Mouse (Mus musculus) brain, embryonic 14.5 days (tissue): Measurements from ENCODE around the gene Lipe.

Experiments
- CTCF ChIP-seq: fragments of 200-500 bp; IDR thresholded peaks from 2 replicates; pipeline ENCODE4 v1.5.1; 2012; ENCODE audit warnings: inconsistent platforms, mild to moderate bottlenecking, moderate library complexity, borderline replicate concordance; ENCODE audit not compliant: insufficient read depth, insufficient read length; ENCODE audit errors: extremely low read depth
- POLR2A ChIP-seq: fragments of 200-500 bp; IDR thresholded peaks from 2 replicates; pipeline ENCODE4 v1.6.1; 2012; ENCODE audit warnings: mild to moderate bottlenecking, inconsistent platforms, borderline replicate concordance; ENCODE audit not compliant: poor library complexity, insufficient read depth, insufficient read length, severe bottlenecking; ENCODE audit errors: extremely low read depth

DNA sequence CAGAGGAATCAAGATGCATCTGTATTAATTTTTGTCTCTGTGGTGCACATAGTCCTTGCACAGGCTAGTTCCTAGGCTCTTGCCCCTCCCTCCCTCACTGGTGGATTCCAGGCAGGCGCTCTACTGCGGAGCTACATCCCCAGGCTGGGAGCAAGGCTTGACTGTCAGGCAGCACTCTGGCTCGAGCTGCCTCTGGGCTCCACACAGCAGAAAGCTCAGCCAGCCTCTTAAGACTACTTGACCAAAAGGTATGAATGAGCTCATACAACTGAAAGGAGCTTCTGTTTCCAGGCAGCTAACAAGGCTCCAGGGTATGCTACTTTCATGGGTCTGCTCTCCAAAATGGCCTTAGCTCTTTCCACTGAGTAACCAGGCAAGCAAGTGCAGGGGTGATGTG lies 17.2 kb downstream of the Lipe start:
- no peak for TF ChIP-seq CTCF
- no peak for TF ChIP-seq POLR2A
